9 mouse cellular contexts compared by ENCODE assay signal in genomic region chr7:30758853-30759252, GRCm38 (mm10). TPM values are rescaled to one million over a fixed set of nuclear protein-coding genes. Genes with fewer than 3 reads are reported as not detected.
DNase-seq lines count a peak whose midpoint lies in the region; ATAC-seq and TF ChIP-seq lines count a peak whose summit lies in the region.
"Had no signal": no experiment of that assay in that cellular context is flagged by ENCODE, and none has a peak within 500 bp of the region (broad histone marks: within the 10 kb centered on the region; RNA-seq: fewer than 3 reads in every experiment).

No protein-coding gene starts in this region.

- H3K27ac ChIP-seq in liver, adult 2 months (replicated peaks; ENCODE audit: insufficient read depth, low read depth, low read length), result no peak overlapping the region
- H3K27ac ChIP-seq in liver, embryonic 12.5 days, result no peak overlapping the region
- H3K27ac ChIP-seq: embryonic facial prominence, embryonic 12.5 days; liver, embryonic 15.5 days had no signal

- no peaks in the 10 kb centered on the region for H3K36me3 ChIP-seq in liver, adult 2 months (ENCODE audit: control insufficient read depth, insufficient read depth, low read length)
- peaks cover 5% of the 10 kb centered on the region; the same call in 1 of the 2 replicates for H3K36me3 ChIP-seq in liver, embryonic 12.5 days
- H3K36me3 ChIP-seq: liver, embryonic 15.5 days had no signal

- no peak for TF ChIP-seq POLR2A in liver, adult 2 months (IDR thresholded peaks at IDR 0.05; ENCODE audit: extremely low read depth, insufficient read depth, low read length)

- peak; percentile 72 for TF ChIP-seq CTCF in liver, adult 2 months (IDR thresholded peaks at IDR 0.05; ENCODE audit: low read depth, low read length)

- ATAC-seq in liver, embryonic 12.5 days, result no peak

- H3K4me3 ChIP-seq in liver, adult 2 months (ENCODE audit: insufficient read depth, low read depth, low read length), result no peak overlapping the region
- no peak overlapping the region for H3K4me3 ChIP-seq in liver, embryonic 12.5 days
- H3K4me3 ChIP-seq: embryonic facial prominence, embryonic 12.5 days; liver, embryonic 15.5 days had no signal

- H3K9ac ChIP-seq in liver, adult 2 months (ENCODE audit: low read depth, low read length), result no peak overlapping the region
- H3K9ac ChIP-seq in liver, embryonic 12.5 days, result no peak overlapping the region
- H3K9ac ChIP-seq: embryonic facial prominence, embryonic 12.5 days; liver, embryonic 15.5 days had no signal

- H3K4me1 ChIP-seq in liver, adult 2 months (ENCODE audit: control insufficient read depth, insufficient read depth, low read length), result no peaks in the 10 kb centered on the region
- peaks cover 22% of the 10 kb centered on the region for H3K4me1 ChIP-seq in liver, embryonic 12.5 days
- H3K4me1 ChIP-seq: embryonic facial prominence, embryonic 12.5 days had no signal

- H3K79me2 ChIP-seq in liver, adult 2 months (ENCODE audit: control insufficient read depth, insufficient read depth, low read length), result no peaks in the 10 kb centered on the region

- no peak overlapping the region for H3K4me2 ChIP-seq in liver, embryonic 12.5 days
- H3K4me2 ChIP-seq: embryonic facial prominence, embryonic 12.5 days; liver, embryonic 15.5 days had no signal

- H3K9me3 ChIP-seq in liver, embryonic 12.5 days (replicated peaks), result 0 out of 2 replicates have a peak, but pooled peaks cover 9% of the 10 kb centered on the region
- H3K9me3 ChIP-seq: liver, embryonic 15.5 days had no signal

- DNase-seq in liver, adult 2 months (ENCODE audit: extremely low read depth, low read depth, low spot score), result no peak
- peak; percentile 69 for DNase-seq in NIH3T3 (ENCODE audit: low read depth)
- peak; percentile 81 to 86 for DNase-seq in adrenal gland, postnatal 36 days
- peak; percentile 49 for DNase-seq in kidney, postnatal 14 days
- peak; percentile 18 for DNase-seq in thymus, postnatal 25 days
- no peak for DNase-seq in yolk sac, embryonic 10.5 days (ENCODE audit: low spot score)

- H3K27me3 ChIP-seq in liver, adult 2 months (ENCODE audit: control insufficient read depth, insufficient read depth, low read length), result no peaks in the 10 kb centered on the region
- H3K27me3 ChIP-seq in liver, embryonic 12.5 days (replicated peaks), result peaks cover 12% of the 10 kb centered on the region
- H3K27me3 ChIP-seq: embryonic facial prominence, embryonic 12.5 days; liver, embryonic 15.5 days had no signal

- WGBS in liver, adult 2 months, result 34% methylated on average over 4 of the region's 4 CpGs
- WGBS in liver, embryonic 12.5 days (ENCODE audit: insufficient replicate concordance), result 29% methylated on average over 4 of the region's 4 CpGs

RNA-seq across cellular contexts. Expression of gene Dmkn, which starts 4.7 kb away (rescaled TPM):
- total RNA-seq in liver, adult 2 months (2014; rRNA removed), result not detected in 2 replicates
- polyA plus RNA-seq in liver, adult 2 months (2012; rRNA removed), result 0.44 TPM in 1 of 2 replicates, not detected in the other
- polyA plus RNA-seq in liver, embryonic 12.5 days (2016; fragmentation: Nextera tagmentation; extraction: Ambion mirVana), result not detected in 2 replicates
- 1 to 10 TPM; 2.4 to 2.5 TPM for total RNA-seq in adrenal gland, postnatal 36 days (2021)
- polyA plus RNA-seq: embryonic facial prominence, embryonic 12.5 days had no signal

RNA-seq across cellular contexts. Expression of gene Sbsn, which starts 7.6 kb away (rescaled TPM):
- 0.46 and 0.60 TPM in 2 replicates for total RNA-seq in liver, adult 2 months (2014; rRNA removed)
- polyA plus RNA-seq in liver, adult 2 months (2012; rRNA removed), result 0.33 and 0.41 TPM in 2 replicates
- 0.19 and 0.41 TPM in 2 replicates for polyA plus RNA-seq in liver, embryonic 12.5 days (2016; fragmentation: Nextera tagmentation; extraction: Ambion mirVana)
- 100 to 1,000 TPM; 326 to 370 TPM for total RNA-seq in adrenal gland, postnatal 36 days (2021)

RNA-seq across cellular contexts. Expression of gene Gapdhs, which starts 15.4 kb away (rescaled TPM):
- not detected in 2 replicates for total RNA-seq in liver, adult 2 months (2014; rRNA removed)
- polyA plus RNA-seq in liver, adult 2 months (2012; rRNA removed), result 0.50 and 1.3 TPM in 2 replicates
- polyA plus RNA-seq in liver, embryonic 12.5 days (2016; fragmentation: Nextera tagmentation; extraction: Ambion mirVana), result not detected in 2 replicates
- total RNA-seq in adrenal gland, postnatal 36 days (2021), result under 1 TPM in 1 of 2 experiments, not detected in 1; 0.26 TPM
- polyA plus RNA-seq: liver, embryonic 15.5 days had no signal

RNA-seq across cellular contexts. Expression of gene Krtdap, which starts 28.8 kb away (rescaled TPM):
- not detected in 2 replicates for total RNA-seq in liver, adult 2 months (2014; rRNA removed)
- not detected in 2 replicates for polyA plus RNA-seq in liver, adult 2 months (2012; rRNA removed)
- polyA plus RNA-seq in liver, embryonic 12.5 days (2016; fragmentation: Nextera tagmentation; extraction: Ambion mirVana), result not detected in 2 replicates
- total RNA-seq in adrenal gland, postnatal 36 days (2021), result 1 to 10 TPM in 1 of 2 experiments, not detected in 1; 2.8 TPM

RNA-seq across cellular contexts. Expression of gene Tmem147, which starts 29.5 kb away (rescaled TPM):
- total RNA-seq in liver, adult 2 months (2014; rRNA removed), result 124 and 146 TPM in 2 replicates
- 248 and 335 TPM in 2 replicates for polyA plus RNA-seq in liver, adult 2 months (2012; rRNA removed)
- 125 and 126 TPM in 2 replicates for polyA plus RNA-seq in liver, embryonic 12.5 days (2016; fragmentation: Nextera tagmentation; extraction: Ambion mirVana)
- total RNA-seq in adrenal gland, postnatal 36 days (2021), result 100 to 1,000 TPM; 229 to 231 TPM

Comparison
In these comparisons a context has a peak if more than half of its experiments do, and no peak if none do; other contexts are left out.
1. DNase-seq: peak in NIH3T3 (single experiment), adrenal gland, postnatal 36 days (2 of 2), kidney, postnatal 14 days (single experiment) and thymus, postnatal 25 days (single experiment); none in liver, adult 2 months (single experiment) and yolk sac, embryonic 10.5 days (single experiment).
2. RNA of gene Sbsn, which starts 7.6 kb away (total RNA-seq): 326 to 370 TPM in adrenal gland, postnatal 36 days; 0.46 to 0.60 TPM in liver, adult 2 months; every median in the first group is over 100 times any median in the second.